Mouse (Mus musculus) urinary bladder, postnatal 0 days (tissue): ENCODE results near the gene Slc25a53. TPM values are rescaled to one million over a fixed set of nuclear protein-coding genes. Genes with fewer than 3 reads are reported as not detected.

ENCODE experiments used
- polyA plus RNA-seq: library from polyadenylated mRNA; unstranded; fragments of >200 nt; fragmentation: Nextera tagmentation; extraction: Ambion mirVana; gene quantifications from 2 replicates; pipeline ENCODE4 v1.2.1, GENCODE M21; 2015

The Slc25a53 gene
- 4.6 and 4.9 TPM in 2 replicates for polyA plus RNA-seq

GRCm38 (mm10) chrX:137038000-137038483 lies at the start of gene Slc25a53:
Gene Slc25a53, minus strand, starts transcription at chrX:137038302.

GRCm38 (mm10) chrX:137049425-137050225 lies 11.5 kb upstream of the Slc25a53 start, which contains the start of gene Fam199x:
Gene Fam199x, plus strand, starts transcription at chrX:137049594.

GRCm38 (mm10) chrX:136992978-136993547 lies 45.0 kb downstream of the Slc25a53 start, which contains the start of gene Zcchc18:
Gene Zcchc18, plus strand, starts transcription at chrX:136993155.

GRCm38 (mm10) chrX:136976424-136977084 lies 61.5 kb downstream of the Slc25a53 start, which contains the start of the genes Tmsb15l and Tmsb15b1:
Gene Tmsb15l, minus strand, starts transcription at chrX:136976869.
Gene Tmsb15b1, minus strand, starts transcription at chrX:136976874.

GRCm38 (mm10) chrX:136975397-136975796 lies 62.7 kb downstream of the Slc25a53 start, which contains the start of gene Tmsb15b2:
Gene Tmsb15b2, minus strand, starts transcription at chrX:136975497.

Other genes starting within 250 kb of the Slc25a53 start
- gene Plp1, start 215.6 kb downstream of the Slc25a53 start, polyA plus RNA-seq: 4.9 and 5.5 TPM in 2 replicates
- gene Rab9b, start 169.5 kb downstream of the Slc25a53 start, polyA plus RNA-seq: 0.05 TPM in 1 of 2 replicates, not detected in the other
- not detected in 2 replicates for gene H2bfm, start 111.0 kb downstream of the Slc25a53 start, polyA plus RNA-seq
- gene Tmsb15b2, start 62.8 kb downstream of the Slc25a53 start, polyA plus RNA-seq: 14.8 and 21.4 TPM in 2 replicates
- gene Tmsb15l, start 61.4 kb downstream of the Slc25a53 start, polyA plus RNA-seq: 1.1 and 1.6 TPM in 2 replicates
- gene Tmsb15b1, start 61.4 kb downstream of the Slc25a53 start, polyA plus RNA-seq: 16.6 and 16.7 TPM in 2 replicates
- gene Zcchc18, start 45.1 kb downstream of the Slc25a53 start, polyA plus RNA-seq: 0.53 and 0.69 TPM in 2 replicates
- 2.6 and 3.3 TPM in 2 replicates for gene Fam199x, start 11.3 kb upstream of the Slc25a53 start, polyA plus RNA-seq
- not detected in 2 replicates for gene Esx1, start 83.8 kb upstream of the Slc25a53 start, polyA plus RNA-seq